Mouse (Mus musculus) G1E (cell line): Measurements from ENCODE around the gene Lrmda. TPM values are rescaled to one million over a fixed set of nuclear protein-coding genes. Genes with fewer than 3 reads are reported as not detected.

ENCODE experiments used
- ATAC-seq: 2 replicates; pipeline ENCODE4 v1.8.0; 2016; ENCODE audit warnings: mild to moderate bottlenecking; ENCODE audit not compliant: insufficient number of reproducible peaks, poor library complexity, low FRiP score, severe bottlenecking; ENCODE audit errors: extremely low read depth
- DNase-seq: peaks from one replicate; pipeline ENCODE4 v3.0.0; 2012; ENCODE audit warnings: low spot score
- H3K27me3 ChIP-seq: 2 replicates; pipeline ENCODE4 v1.6.1; 2012; ENCODE audit warnings: mild to moderate bottlenecking, low read length, inconsistent platforms; ENCODE audit not compliant: insufficient read depth
- H3K36me3 ChIP-seq: replicated peaks from 2 replicates; pipeline ENCODE3; 2012; ENCODE audit warnings: mild to moderate bottlenecking, inconsistent platforms
- H3K4me1 ChIP-seq: 2 replicates; pipeline ENCODE4 v1.6.1; 2012; ENCODE audit warnings: low read depth, low read length, inconsistent platforms, mixed read lengths; ENCODE audit not compliant: insufficient read depth
- H3K4me3 ChIP-seq: 2 replicates; pipeline ENCODE4 v1.5.1; 2012; ENCODE audit warnings: low read depth, mild to moderate bottlenecking, inconsistent platforms, low read length, moderate library complexity, mixed read lengths
- H3K9me3 ChIP-seq: replicated peaks from 2 replicates; pipeline ENCODE4 v1.6.1; 2012; ENCODE audit warnings: inconsistent platforms
- CTCF ChIP-seq: IDR thresholded peaks from 2 replicates; pipeline ENCODE4 v1.5.1; 2012; ENCODE audit warnings: low read depth, low read length, inconsistent platforms, mixed read lengths
- GATA1 ChIP-seq: IDR thresholded peaks from 2 replicates; pipeline ENCODE4 v1.6.1; 2012; ENCODE audit warnings: borderline replicate concordance, low read length, inconsistent platforms, mixed read lengths
- GATA2 ChIP-seq: IDR thresholded peaks from 2 replicates; pipeline ENCODE4 v1.6.1; 2012; ENCODE audit warnings: low read depth, low read length, inconsistent platforms, borderline replicate concordance
- POLR2AphosphoS5 ChIP-seq: IDR thresholded peaks from 2 replicates; pipeline ENCODE4 v1.6.1; 2012; ENCODE audit warnings: low read depth, low read length, inconsistent platforms; ENCODE audit not compliant: insufficient replicate concordance
- TAL1 ChIP-seq: conservative IDR thresholded peaks from 2 replicates; pipeline ENCODE4 v1.6.1; 2012; ENCODE audit warnings: low read depth, low read length, inconsistent platforms, mixed read lengths
- polyA plus RNA-seq: library from polyadenylated mRNA; stranded (reverse); fragments of >175 nt; gene quantifications from 2 replicates; pipeline ENCODE4 v1.2.3, GENCODE M21; 2012
- total RNA-seq, 2 experiments: library from RNA; stranded (forward) in 1 of 2; stranded (reverse) in 1 of 2; fragments of 200-1000 nt in 1 of 2; fragments of >200 nt in 1 of 2; fragmentation: Nextera tagmentation in 1 of 2; gene quantifications; 2 replicates each; pipeline ENCODE4 v1.2.3; 2014 to 2017

Gene Lrmda
- total and polyA plus RNA-seq, 3 experiments = not detected

- DNase-seq (no peak), ATAC-seq (no peak)
- H3K9me3 ChIP-seq = peaks cover 12% of the 10 kb centered on the region
- H3K4me3 ChIP-seq = no peak overlapping the region
- TF ChIP-seq POLR2AphosphoS5 = no peak
- TF ChIP-seq CTCF = no peak
- no peak for TF ChIP-seq TAL1
- TF ChIP-seq GATA2 = no peak
- no peak for TF ChIP-seq GATA1
- no peaks in the 10 kb centered on the region for H3K4me1 ChIP-seq
- H3K27me3 ChIP-seq = no peaks in the 10 kb centered on the region
- H3K36me3 ChIP-seq = no peaks in the 10 kb centered on the region
Measured at GRCm38 (mm10) chr14:22441859-22442447, 422.4 kb downstream of the Lrmda start.

GRCm38 (mm10) chr14:22442719-22443118 is 423.2 kb downstream of the Lrmda start:
- TF ChIP-seq POLR2AphosphoS5 = no peak
- no peak for TF ChIP-seq GATA2
- TF ChIP-seq GATA1 = no peak
- TF ChIP-seq TAL1 = no peak
- no peak for TF ChIP-seq CTCF
- no peaks in the 10 kb centered on the region for H3K27me3 ChIP-seq
- no peak overlapping the region for H3K4me3 ChIP-seq
- H3K4me1 ChIP-seq = no peaks in the 10 kb centered on the region
- no peaks in the 10 kb centered on the region for H3K36me3 ChIP-seq
- ATAC-seq = no peak
- H3K9me3 ChIP-seq = peaks cover 12% of the 10 kb centered on the region
- DNase-seq = no peak

- no peak for ATAC-seq
- no peak for TF ChIP-seq CTCF
- TF ChIP-seq GATA1 = no peak
- TF ChIP-seq GATA2 = no peak
- no peak for TF ChIP-seq TAL1
- TF ChIP-seq POLR2AphosphoS5 = no peak
- no peaks in the 10 kb centered on the region for H3K27me3 ChIP-seq
- H3K9me3 ChIP-seq = peaks cover 11% of the 10 kb centered on the region
- no peak for DNase-seq
- no peak overlapping the region for H3K4me3 ChIP-seq
- H3K36me3 ChIP-seq = no peaks in the 10 kb centered on the region
- H3K4me1 ChIP-seq = no peaks in the 10 kb centered on the region
Measured at GRCm38 (mm10) chr14:22444541-22444940, 425.0 kb downstream of the Lrmda start.

- Histone ChIP-seq H3K36me3 (no peaks in the 10 kb centered on the region), H3K4me1 (no peaks in the 10 kb centered on the region), H3K27me3 (no peaks in the 10 kb centered on the region), H3K9me3 (peaks cover 7% of the 10 kb centered on the region), H3K4me3 (no peak overlapping the region)
- TF ChIP-seq POLR2AphosphoS5 (no peak), GATA2 (no peak), CTCF (no peak), GATA1 (no peak), TAL1 (no peak)
- DNase-seq = no peak
- ATAC-seq = no peak
Measured at GRCm38 (mm10) chr14:22445161-22445821, 425.8 kb downstream of the Lrmda start.

- Histone ChIP-seq H3K4me1 (no peaks in the 10 kb centered on the region), H3K36me3 (no peaks in the 10 kb centered on the region), H3K9me3 (peaks cover 8% of the 10 kb centered on the region), H3K27me3 (no peaks in the 10 kb centered on the region), H3K4me3 (no peak overlapping the region)
- ATAC-seq = no peak
- no peak for DNase-seq
- TF ChIP-seq GATA2 (no peak), CTCF (no peak), TAL1 (no peak), POLR2AphosphoS5 (no peak), GATA1 (no peak)
Measured at GRCm38 (mm10) chr14:22445841-22446570, 426.5 kb downstream of the Lrmda start.

GRCm38 (mm10) chr14:22451603-22452002 is 432.1 kb downstream of the Lrmda start:
- H3K9me3 ChIP-seq = peaks cover 6% of the 10 kb centered on the region; the same call in 1 of the 2 replicates
- H3K36me3 ChIP-seq = no peaks in the 10 kb centered on the region
- TF ChIP-seq GATA1 = no peak
- no peak for TF ChIP-seq GATA2
- TF ChIP-seq CTCF = no peak
- TF ChIP-seq TAL1 = no peak
- no peak for TF ChIP-seq POLR2AphosphoS5
- H3K4me3 ChIP-seq = no peak overlapping the region
- H3K4me1 ChIP-seq = no peaks in the 10 kb centered on the region
- DNase-seq (no peak), ATAC-seq (no peak)
- H3K27me3 ChIP-seq = no peaks in the 10 kb centered on the region
